Mouse (Mus musculus) E14TG2a.4 (cell line): ENCODE data around the gene Anapc16.

Experiments
- CTCF ChIP-seq: conservative IDR thresholded peaks from 2 replicates; pipeline ENCODE4 v1.5.1; 2014; ENCODE audit warnings: low read length
- NANOG ChIP-seq: IDR thresholded peaks from 2 replicates; pipeline ENCODE4 v1.6.1; 2014; ENCODE audit warnings: borderline replicate concordance, low read length, mixed read lengths
- POU5F1 ChIP-seq: IDR thresholded peaks from 2 replicates; pipeline ENCODE4 v1.6.1; 2014; ENCODE audit warnings: low read length, borderline replicate concordance

DNA sequence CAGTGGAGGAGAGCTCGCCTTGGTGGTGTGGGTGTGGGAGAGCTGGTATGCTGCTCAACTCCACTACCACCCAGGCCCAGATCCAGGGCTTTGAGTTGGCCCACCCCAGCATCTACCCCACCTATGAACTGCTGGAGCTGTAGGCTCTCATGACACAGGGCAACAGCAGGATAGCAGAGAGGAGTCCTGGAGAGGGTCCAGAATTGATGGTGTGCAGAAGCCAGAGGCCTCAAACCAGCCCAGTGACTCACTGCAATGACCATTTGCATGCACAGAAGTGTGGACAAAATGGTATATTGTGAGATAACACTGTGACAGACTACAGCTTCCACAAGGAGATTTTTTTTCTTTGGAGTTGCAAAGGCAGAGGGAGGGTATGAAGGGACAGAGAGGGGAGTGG, 20.8 kb upstream of the Anapc16 start:
- TF ChIP-seq NANOG (no peak), CTCF (no peak), POU5F1 (no peak)
